Mouse (Mus musculus) lung, postnatal 0 days (tissue): ENCODE results near the gene Abcc2.

Experiments
- CTCF ChIP-seq: IDR thresholded peaks from 2 replicates; pipeline ENCODE4 v1.5.1; 2016; ENCODE audit warnings: antibody characterized with exemption, mild to moderate bottlenecking
- EP300 ChIP-seq: IDR thresholded peaks from 2 replicates; pipeline ENCODE4 v1.6.1; 2016; ENCODE audit warnings: antibody characterized with exemption, mild to moderate bottlenecking, control low read depth

GRCm38 (mm10) chr19:43850026-43850425 is 68.0 kb downstream of the Abcc2 start:
- TF ChIP-seq CTCF (no peak), EP300 (no peak)
